Mouse (Mus musculus) hindbrain, embryonic 15.5 days (tissue): ENCODE measurements at regions not wholly inside any gene's neighbourhood (a gene's known extent, or its start where the extent isn't known, plus 50 kb on each side); places are given as distances from the start of the nearest gene placed in this dataset.
A peak's percentile ranks its signal among the peaks of the same experiment; 100 is the strongest.

Experiments
- ATAC-seq: fragments of 200-750 bp; cut with Nextera tagmentation; 2 replicates; pipeline ENCODE4 v1.8.0; 2017; ENCODE audit warnings: low read depth, moderate number of reproducible peaks, moderate TSS enrichment; ENCODE audit not compliant: low FRiP score
- H3K27ac ChIP-seq: fragments of 300-500 bp; sonication (generic); replicated peaks from 2 replicates; pipeline ENCODE4 v1.5.1; 2015; ENCODE audit warnings: mild to moderate bottlenecking, inconsistent platforms
- H3K27me3 ChIP-seq: fragments of 300-500 bp; sonication (generic); 2 replicates; pipeline ENCODE4 v1.6.1; 2015; ENCODE audit warnings: control low read depth, inconsistent platforms
- H3K36me3 ChIP-seq: fragments of 300-500 bp; sonication (generic); 2 replicates; pipeline ENCODE4 v1.6.1; 2015; ENCODE audit warnings: control low read depth, inconsistent platforms
- H3K4me1 ChIP-seq: fragments of 300-500 bp; sonication (generic); replicated peaks from 2 replicates; pipeline ENCODE4 v1.6.1; 2015; ENCODE audit warnings: control low read depth, inconsistent platforms
- H3K4me2 ChIP-seq: fragments of 300-500 bp; sonication (generic); 2 replicates; pipeline ENCODE4 v1.6.1; 2015; ENCODE audit warnings: moderate library complexity, mild to moderate bottlenecking, inconsistent platforms
- H3K4me3 ChIP-seq: fragments of 300-500 bp; sonication (generic); 2 replicates; pipeline ENCODE4 v1.5.1; 2015; ENCODE audit warnings: mild to moderate bottlenecking, inconsistent platforms
- H3K9ac ChIP-seq: fragments of 300-500 bp; sonication (generic); 2 replicates; pipeline ENCODE4 v1.6.1; 2015; ENCODE audit warnings: inconsistent platforms
- H3K9me3 ChIP-seq: fragments of 300-500 bp; sonication (generic); 2 replicates; pipeline ENCODE4 v1.6.1; 2016; ENCODE audit warnings: control low read depth, inconsistent platforms
- WGBS: fragments of 180-500 bp; shearing (Covaris S2); methylation state at CpG from one replicate; pipeline ENCODE4 v1.1.7; 2015; 5-methylcytosine and 5-hydroxymethylcytosine counted together

DNA sequence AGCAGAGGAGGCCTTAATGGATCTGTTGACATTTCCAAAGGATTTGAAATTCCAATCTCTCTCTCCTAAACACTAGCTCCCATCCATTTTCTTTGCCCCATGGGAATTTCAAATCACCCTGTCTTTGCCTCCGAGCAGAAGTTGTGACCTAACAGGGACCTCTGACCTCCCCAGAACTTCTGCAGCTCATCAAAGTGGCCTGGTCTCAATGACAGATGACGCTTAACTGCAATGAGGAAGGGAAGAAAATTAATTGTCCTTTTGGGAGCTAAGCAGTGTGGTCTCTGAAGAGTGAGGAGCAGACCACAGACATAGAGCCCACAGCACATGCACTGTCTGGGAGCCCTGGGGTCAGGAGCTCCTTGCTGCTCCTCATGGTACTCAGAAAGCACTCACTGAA lies 155.3 kb downstream of the Tox3 start:
- no peak overlapping the region for H3K27ac ChIP-seq
- no peak for ATAC-seq
- H3K27me3 ChIP-seq: no peaks in the 10 kb centered on the region
- H3K4me1 ChIP-seq: no peaks in the 10 kb centered on the region
- H3K36me3 ChIP-seq: no peaks in the 10 kb centered on the region
- H3K9me3 ChIP-seq: no peaks in the 10 kb centered on the region
- H3K4me2 ChIP-seq: no peak overlapping the region
- no peak overlapping the region for H3K9ac ChIP-seq
- no peak overlapping the region for H3K4me3 ChIP-seq
- WGBS: 30% methylated on average over 2 of the region's 2 CpGs

- Histone ChIP-seq H3K9ac (no peak overlapping the region), H3K27ac (no peak overlapping the region), H3K36me3 (no peaks in the 10 kb centered on the region), H3K27me3 (no peaks in the 10 kb centered on the region), H3K9me3 (no peaks in the 10 kb centered on the region), H3K4me3 (no peak overlapping the region), H3K4me2 (no peak overlapping the region), H3K4me1 (no peaks in the 10 kb centered on the region)
- no peak for ATAC-seq
- WGBS: 32% methylated on average over 6 of the region's 6 CpGs
Observed at GRCm38 (mm10) chr8:90182807-90183206, 165.3 kb downstream of the Tox3 start.

DNA sequence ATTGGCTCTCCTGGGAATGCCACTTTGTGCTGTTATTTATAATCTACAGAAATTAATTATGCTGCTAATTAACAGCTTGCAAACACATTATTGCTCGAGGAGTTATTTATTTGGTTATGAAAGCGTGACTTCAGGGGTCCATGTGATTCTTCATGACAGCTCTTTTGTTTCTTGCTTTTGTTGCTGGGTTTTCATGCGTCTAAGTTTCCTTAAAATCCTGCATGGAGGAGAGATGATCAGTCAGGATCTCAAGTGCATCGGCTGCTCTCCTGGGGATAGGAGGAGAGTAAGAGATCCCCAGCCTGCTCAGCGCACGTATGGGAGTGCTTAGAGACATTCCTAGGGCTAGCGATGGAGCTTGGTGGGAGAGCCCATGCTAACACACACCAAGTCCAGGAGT lies 171.4 kb downstream of the Tox3 start:
- Histone ChIP-seq H3K9ac (no peak overlapping the region), H3K27ac (no peak overlapping the region), H3K27me3 (no peaks in the 10 kb centered on the region), H3K4me1 (peaks cover 15% of the 10 kb centered on the region), H3K9me3 (no peaks in the 10 kb centered on the region), H3K4me2 (peak overlapping the region; percentile 21; the same call in 1 of the 2 replicates), H3K36me3 (no peaks in the 10 kb centered on the region), H3K4me3 (no peak overlapping the region)
- WGBS: 22% methylated on average over 7 of the region's 7 CpGs
- ATAC-seq: no peak

GRCm38 (mm10) chr8:90176335-90176734 lies 171.8 kb downstream of the Tox3 start:
- Histone ChIP-seq H3K4me3 (no peak overlapping the region), H3K27ac (no peak overlapping the region), H3K4me2 (peak overlapping the region; percentile 21; the same call in 1 of the 2 replicates), H3K9ac (no peak overlapping the region), H3K9me3 (no peaks in the 10 kb centered on the region), H3K36me3 (no peaks in the 10 kb centered on the region), H3K27me3 (no peaks in the 10 kb centered on the region), H3K4me1 (peaks cover 15% of the 10 kb centered on the region)
- WGBS: 28% methylated on average over 9 of the region's 9 CpGs
- no peak for ATAC-seq

DNA sequence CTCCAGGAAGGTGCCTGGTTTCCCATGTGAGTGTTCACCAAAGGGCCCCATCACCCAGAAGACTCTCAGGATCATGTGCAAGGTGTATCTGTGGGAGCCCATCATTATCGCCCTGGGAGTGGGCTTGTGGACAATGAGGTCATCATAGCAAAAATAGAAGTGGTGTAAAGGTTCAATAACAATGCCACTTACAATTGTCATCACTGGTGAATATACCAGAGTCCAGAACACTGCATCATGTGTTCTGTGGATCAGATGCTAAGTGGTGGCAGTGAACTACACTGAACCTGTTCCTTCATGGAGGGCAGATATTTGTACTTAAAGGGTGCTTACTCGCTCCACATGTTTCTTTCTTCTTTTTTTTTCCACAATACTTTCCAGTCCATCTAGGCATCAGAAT lies 181.5 kb downstream of the Tox3 start:
- Histone ChIP-seq H3K27ac (no peak overlapping the region), H3K27me3 (no peaks in the 10 kb centered on the region), H3K4me3 (no peak overlapping the region), H3K36me3 (no peaks in the 10 kb centered on the region), H3K9me3 (no peaks in the 10 kb centered on the region), H3K9ac (no peak overlapping the region), H3K4me2 (no peak overlapping the region), H3K4me1 (no peaks in the 10 kb centered on the region)
- ATAC-seq: no peak
- WGBS: 95% methylated on average over 2 of the region's 2 CpGs

- no peak for ATAC-seq
- H3K4me2 ChIP-seq: no peak overlapping the region
- H3K27ac ChIP-seq: no peak overlapping the region
- H3K36me3 ChIP-seq: no peaks in the 10 kb centered on the region
- H3K4me3 ChIP-seq: no peak overlapping the region
- 0 out of 2 replicates have a peak, but pooled peaks cover 5% of the 10 kb centered on the region for H3K4me1 ChIP-seq
- no peak overlapping the region for H3K9ac ChIP-seq
- no peaks in the 10 kb centered on the region for H3K9me3 ChIP-seq
- 81% methylated on average over 5 of the region's 5 CpGs for WGBS
- H3K27me3 ChIP-seq: no peaks in the 10 kb centered on the region
Observed at GRCm38 (mm10) chr8:90151477-90151876, 196.7 kb downstream of the Tox3 start.

DNA sequence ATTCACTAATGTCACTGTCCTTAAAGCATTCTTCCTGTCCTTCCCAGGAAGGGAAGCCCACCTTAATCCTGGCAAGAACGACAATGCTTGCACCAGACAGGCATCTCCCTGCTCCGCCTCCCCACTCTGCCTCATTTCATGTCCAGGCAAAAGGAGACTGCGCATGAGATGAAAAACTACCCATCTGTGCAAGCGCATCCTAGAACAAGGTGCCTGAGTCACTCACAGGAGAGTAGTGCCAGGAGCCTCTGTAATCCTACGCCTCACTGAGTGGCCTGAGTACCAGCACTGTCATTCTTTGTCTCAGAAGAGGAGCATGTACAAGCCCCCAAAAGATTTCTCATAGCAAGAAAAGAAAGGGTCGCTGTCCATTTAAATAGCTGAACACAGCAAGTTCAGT lies 198.2 kb downstream of the Tox3 start:
- 0 out of 2 replicates have a peak, but pooled peaks cover 5% of the 10 kb centered on the region for H3K4me1 ChIP-seq
- no peak overlapping the region; the same call in 1 of the 2 replicates for H3K4me2 ChIP-seq
- H3K4me3 ChIP-seq: no peak overlapping the region
- H3K27me3 ChIP-seq: no peaks in the 10 kb centered on the region
- H3K27ac ChIP-seq: no peak overlapping the region
- WGBS: 56% methylated on average over 6 of the region's 6 CpGs
- H3K36me3 ChIP-seq: no peaks in the 10 kb centered on the region
- no peak overlapping the region for H3K9ac ChIP-seq
- no peaks in the 10 kb centered on the region for H3K9me3 ChIP-seq
- no peak for ATAC-seq

GRCm38 (mm10) chr8:90134626-90135025 lies 213.5 kb downstream of the Tox3 start:
- no peak overlapping the region for H3K9ac ChIP-seq
- 88% methylated on average over 5 of the region's 5 CpGs for WGBS
- H3K4me3 ChIP-seq: no peak overlapping the region
- H3K4me1 ChIP-seq: no peaks in the 10 kb centered on the region
- H3K4me2 ChIP-seq: no peak overlapping the region
- no peak for ATAC-seq
- no peak overlapping the region for H3K27ac ChIP-seq
- no peaks in the 10 kb centered on the region for H3K27me3 ChIP-seq
- no peaks in the 10 kb centered on the region for H3K9me3 ChIP-seq
- no peaks in the 10 kb centered on the region for H3K36me3 ChIP-seq

DNA sequence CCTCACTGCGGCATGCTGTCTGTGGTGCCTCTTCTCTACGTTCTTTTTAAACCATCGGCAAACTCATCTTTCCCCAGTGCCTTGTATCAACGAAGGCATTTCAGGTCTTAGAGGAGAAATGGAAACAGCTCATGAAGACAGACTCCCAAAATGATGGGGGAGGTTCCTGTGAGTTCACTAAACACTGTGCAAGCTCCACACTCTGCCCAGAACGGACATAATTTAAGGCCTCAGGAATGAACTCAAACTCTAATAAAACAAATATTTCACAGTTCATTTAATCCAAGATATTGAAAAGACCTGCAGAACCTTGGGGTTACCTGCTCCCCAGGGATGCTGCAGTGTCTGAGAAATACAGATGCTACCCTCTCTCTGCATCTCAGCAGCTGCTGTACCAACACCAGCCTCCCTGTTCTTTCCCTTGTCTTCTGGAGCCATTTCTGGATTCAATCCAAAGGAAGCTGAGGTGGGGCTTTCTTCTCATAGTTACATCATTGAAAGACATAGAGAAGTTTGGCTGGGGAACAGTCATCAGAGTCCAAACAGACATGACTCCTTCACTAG lies 217.4 kb downstream of the Tox3 start:
- Histone ChIP-seq H3K9ac (no peak overlapping the region), H3K36me3 (no peaks in the 10 kb centered on the region), H3K27ac (no peak overlapping the region), H3K27me3 (no peaks in the 10 kb centered on the region), H3K4me2 (no peak overlapping the region), H3K9me3 (no peaks in the 10 kb centered on the region), H3K4me3 (no peak overlapping the region), H3K4me1 (no peaks in the 10 kb centered on the region)
- no peak for ATAC-seq
- 78% methylated on average over 5 of the region's 5 CpGs for WGBS

DNA sequence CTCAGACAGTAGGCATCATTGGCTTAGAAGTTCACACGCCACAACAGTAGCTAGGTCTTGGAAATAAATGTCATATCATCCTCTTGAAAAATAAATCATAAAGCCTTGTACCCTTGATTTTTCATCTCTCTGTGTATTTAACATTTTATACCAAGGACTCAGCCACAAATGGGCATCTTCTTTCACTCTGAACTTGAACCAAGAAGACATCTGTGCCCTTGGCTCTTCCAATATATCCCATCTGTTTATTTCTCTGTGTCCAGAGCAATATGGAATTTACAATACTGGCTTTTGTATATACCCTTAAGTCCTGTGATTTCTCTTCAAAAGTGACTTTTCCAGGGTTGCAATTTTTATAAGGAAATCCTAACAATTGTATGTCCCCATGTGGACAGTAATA lies 222.7 kb downstream of the Tox3 start:
- 92% methylated on average over 1 of the region's 1 CpGs for WGBS
- H3K9me3 ChIP-seq: no peaks in the 10 kb centered on the region

DNA sequence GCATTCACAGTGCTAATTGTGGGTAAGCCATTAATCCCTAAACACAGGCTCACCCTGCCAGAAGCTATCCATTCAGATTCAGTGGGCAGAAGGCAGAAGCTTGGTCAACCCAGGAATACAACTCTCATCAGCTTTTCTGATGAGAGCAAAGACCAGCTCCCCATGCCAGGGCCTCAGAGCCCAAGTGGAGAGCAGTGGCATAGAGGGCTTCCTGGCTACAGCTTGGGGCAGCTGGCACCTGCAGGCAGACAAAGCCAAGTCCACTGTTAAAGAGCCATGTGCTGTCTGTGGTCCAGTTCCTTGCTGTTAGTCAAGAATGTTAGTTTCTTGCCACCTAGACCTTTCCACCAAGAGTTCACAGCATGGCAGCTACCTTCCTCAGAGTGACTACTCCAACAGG lies 225.0 kb downstream of the Tox3 start:
- Histone ChIP-seq H3K4me3 (no peak overlapping the region), H3K27ac (no peak overlapping the region), H3K9ac (no peak overlapping the region), H3K36me3 (no peaks in the 10 kb centered on the region), H3K4me2 (no peak overlapping the region), H3K9me3 (no peaks in the 10 kb centered on the region), H3K4me1 (no peaks in the 10 kb centered on the region), H3K27me3 (no peaks in the 10 kb centered on the region)
- no peak for ATAC-seq

More for the DNA sequence above, 222.7 kb downstream of the Tox3 start:
- Histone ChIP-seq H3K4me1 (no peaks in the 10 kb centered on the region), H3K4me3 (no peak overlapping the region), H3K27me3 (no peaks in the 10 kb centered on the region), H3K4me2 (no peak overlapping the region), H3K36me3 (no peaks in the 10 kb centered on the region), H3K27ac (no peak overlapping the region), H3K9ac (no peak overlapping the region)
- no peak for ATAC-seq

DNA sequence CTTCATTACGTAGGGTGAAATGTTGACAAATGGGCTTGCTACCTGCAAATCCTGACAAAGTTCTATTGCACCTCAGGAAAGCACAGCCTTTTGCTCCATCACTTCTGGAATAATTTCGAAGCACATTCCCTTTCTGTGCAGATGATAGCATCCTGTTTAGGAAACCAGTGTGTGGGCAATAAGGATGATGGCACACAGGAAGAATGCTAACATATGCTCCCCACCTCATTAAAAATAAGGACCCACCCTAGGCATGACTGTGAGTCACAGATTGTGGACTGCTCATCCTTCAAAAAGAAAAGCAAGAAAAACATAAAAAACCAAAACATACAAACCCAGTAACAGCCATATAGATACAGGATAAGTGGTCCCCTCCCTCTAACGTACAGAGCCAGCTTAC lies 226.2 kb downstream of the Tox3 start:
- WGBS: 76% methylated on average over 3 of the region's 3 CpGs
- H3K4me2 ChIP-seq: no peak overlapping the region
- no peak overlapping the region for H3K27ac ChIP-seq
- H3K4me3 ChIP-seq: no peak overlapping the region
- no peaks in the 10 kb centered on the region for H3K27me3 ChIP-seq
- no peak for ATAC-seq
- no peaks in the 10 kb centered on the region for H3K4me1 ChIP-seq
- no peak overlapping the region for H3K9ac ChIP-seq
- no peaks in the 10 kb centered on the region for H3K36me3 ChIP-seq
- no peaks in the 10 kb centered on the region for H3K9me3 ChIP-seq

GRCm38 (mm10) chr8:90121017-90121416 lies 227.1 kb downstream of the Tox3 start:
- Histone ChIP-seq H3K27me3 (no peaks in the 10 kb centered on the region), H3K4me1 (no peaks in the 10 kb centered on the region), H3K9me3 (no peaks in the 10 kb centered on the region), H3K27ac (no peak overlapping the region), H3K4me2 (no peak overlapping the region), H3K4me3 (no peak overlapping the region), H3K36me3 (no peaks in the 10 kb centered on the region), H3K9ac (no peak overlapping the region)
- 23% methylated on average over 3 of the region's 3 CpGs for WGBS
- no peak for ATAC-seq
